Comparison of ENCODE assay signal across 11 mouse cellular contexts in the genomic region with DNA sequence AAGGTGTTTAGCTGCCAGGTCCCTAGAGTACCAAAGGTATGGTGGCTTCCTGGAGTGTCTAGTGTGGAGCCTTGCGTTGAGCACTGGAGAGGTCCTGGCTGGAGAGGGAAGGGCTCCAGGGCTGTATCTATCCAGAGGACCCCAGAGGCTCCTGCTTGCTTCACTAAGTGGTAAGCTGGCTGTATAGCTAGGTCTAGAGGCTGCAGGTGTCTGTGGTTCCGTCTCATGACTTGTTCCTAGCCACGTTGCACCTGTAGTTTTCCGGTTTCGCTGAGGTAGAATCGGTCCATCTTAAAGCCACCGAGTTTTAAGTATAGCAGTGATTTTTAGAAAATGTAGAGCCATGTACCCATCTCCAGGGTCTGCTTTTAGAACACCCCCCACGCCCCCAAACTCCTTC. TPM values are rescaled to one million over a fixed set of nuclear protein-coding genes. Genes with fewer than 3 reads are reported as not detected.
DNase-seq lines count a peak whose midpoint lies in the region; ATAC-seq and TF ChIP-seq lines count a peak whose summit lies in the region.
"Had no signal": no experiment of that assay in that cellular context is flagged by ENCODE, and none has a peak within 500 bp of the region (broad histone marks: within the 10 kb centered on the region; RNA-seq: fewer than 3 reads in every experiment).

No protein-coding gene starts in this region.

- no peaks in the 10 kb centered on the region for H3K36me3 ChIP-seq in heart, embryonic 16.5 days (ENCODE audit: control insufficient read depth, insufficient read depth)
- no peaks in the 10 kb centered on the region for H3K36me3 ChIP-seq in lung, embryonic 14.5 days (ENCODE audit: insufficient read depth)
- H3K36me3 ChIP-seq in intestine, embryonic 16.5 days (ENCODE audit: control insufficient read depth, insufficient read depth, low read length), result no peaks in the 10 kb centered on the region
- H3K36me3 ChIP-seq in neural tube, embryonic 14.5 days (ENCODE audit: control insufficient read depth, insufficient read depth, low read length), result no peaks in the 10 kb centered on the region
- H3K36me3 ChIP-seq: embryonic facial prominence, embryonic 12.5 days; midbrain, embryonic 15.5 days had no signal

- peak overlapping the region; percentile 50 for H3K4me2 ChIP-seq in heart, embryonic 16.5 days (ENCODE audit: low read depth, low read length)
- H3K4me2 ChIP-seq in lung, embryonic 14.5 days, result peak overlapping the region; percentile 29; the same call in 1 of the 2 replicates
- H3K4me2 ChIP-seq in intestine, embryonic 16.5 days (ENCODE audit: low read depth, low read length), result no peak overlapping the region
- H3K4me2 ChIP-seq in neural tube, embryonic 14.5 days (ENCODE audit: low read depth, low read length), result peak overlapping the region; percentile 82; the same call in 1 of the 2 replicates
- H3K4me2 ChIP-seq: embryonic facial prominence, embryonic 12.5 days; midbrain, embryonic 15.5 days had no signal

- H3K27me3 ChIP-seq in heart, embryonic 16.5 days (ENCODE audit: control insufficient read depth, insufficient read depth, low read length), result no peaks in the 10 kb centered on the region
- H3K27me3 ChIP-seq in lung, embryonic 14.5 days (ENCODE audit: insufficient read depth, low read length), result no peaks in the 10 kb centered on the region
- no peaks in the 10 kb centered on the region for H3K27me3 ChIP-seq in intestine, embryonic 16.5 days (replicated peaks; ENCODE audit: control insufficient read depth, insufficient read depth, low read length)
- H3K27me3 ChIP-seq in neural tube, embryonic 14.5 days (ENCODE audit: control insufficient read depth, insufficient read depth, low read length), result no peaks in the 10 kb centered on the region
- H3K27me3 ChIP-seq: embryonic facial prominence, embryonic 12.5 days; midbrain, embryonic 15.5 days had no signal

- H3K4me1 ChIP-seq in heart, embryonic 16.5 days (ENCODE audit: control insufficient read depth, insufficient read depth, low read length), result peaks cover 69% of the 10 kb centered on the region
- peaks cover 43% of the 10 kb centered on the region for H3K4me1 ChIP-seq in lung, embryonic 14.5 days (ENCODE audit: insufficient read depth)
- H3K4me1 ChIP-seq in lung, adult 2 months (ENCODE audit: control insufficient read depth, insufficient read depth, low read length), result peaks cover 41% of the 10 kb centered on the region
- H3K4me1 ChIP-seq in intestine, embryonic 16.5 days (ENCODE audit: control insufficient read depth, insufficient read depth, low read length), result peaks cover 54% of the 10 kb centered on the region
- peaks cover 55% of the 10 kb centered on the region for H3K4me1 ChIP-seq in neural tube, embryonic 14.5 days (ENCODE audit: control insufficient read depth, insufficient read depth, low read length)

- no peak for TF ChIP-seq CTCF in lung, embryonic 14.5 days (IDR thresholded peaks at IDR 0.05; ENCODE audit: low read depth)
- TF ChIP-seq CTCF in lung, adult 2 months (IDR thresholded peaks at IDR 0.05; ENCODE audit: insufficient read depth, low read length), result no peak

- TF ChIP-seq POLR2A in lung, adult 2 months (IDR thresholded peaks at IDR 0.05; ENCODE audit: borderline replicate concordance, extremely low read depth, low read depth, low read length), result no peak

- 83% methylated on average over 8 of the region's 8 CpGs for WGBS in heart, embryonic 16.5 days
- 83% methylated on average over 8 of the region's 8 CpGs for WGBS in lung, embryonic 14.5 days
- WGBS in lung, adult 2 months, result 72% methylated on average over 8 of the region's 8 CpGs
- 85% methylated on average over 8 of the region's 8 CpGs for WGBS in intestine, embryonic 16.5 days
- WGBS in neural tube, embryonic 14.5 days, result 90% methylated on average over 8 of the region's 8 CpGs

- peak overlapping the region; percentile 10; the same call in 1 of the 2 replicates for H3K27ac ChIP-seq in heart, embryonic 16.5 days (ENCODE audit: low read length)
- no peak overlapping the region for H3K27ac ChIP-seq in lung, embryonic 14.5 days (ENCODE audit: low read depth)
- no peak overlapping the region for H3K27ac ChIP-seq in intestine, embryonic 16.5 days (ENCODE audit: low read length)
- H3K27ac ChIP-seq in neural tube, embryonic 14.5 days (ENCODE audit: low read depth, low read length), result no peak overlapping the region
- H3K27ac ChIP-seq: embryonic facial prominence, embryonic 12.5 days; midbrain, embryonic 15.5 days had no signal

- H3K4me3 ChIP-seq in heart, embryonic 16.5 days (ENCODE audit: low read length), result peak overlapping the region; percentile 14; the same call in 1 of the 2 replicates
- no peak overlapping the region for H3K4me3 ChIP-seq in lung, embryonic 14.5 days (ENCODE audit: low read depth, low read length)
- no peak overlapping the region for H3K4me3 ChIP-seq in lung, adult 2 months (replicated peaks; ENCODE audit: extremely low read depth, low read depth, low read length)
- no peak overlapping the region for H3K4me3 ChIP-seq in intestine, embryonic 16.5 days (ENCODE audit: low read length)
- no peak overlapping the region for H3K4me3 ChIP-seq in neural tube, embryonic 14.5 days (ENCODE audit: low read depth, low read length)
- H3K4me3 ChIP-seq: embryonic facial prominence, embryonic 12.5 days; midbrain, embryonic 15.5 days had no signal

- no peak for DNase-seq in heart, adult 9 months (ENCODE audit: low spot score in 2 of 2)
- DNase-seq in lung, embryonic 14.5 days, result no peak
- no peak for DNase-seq in lung, adult 2 months
- no peak for DNase-seq in right cerebral cortex, adult 18-20 months
- DNase-seq: layer of hippocampus, postnatal 36 days; thymus, postnatal 14 days had no signal

- ATAC-seq in heart, embryonic 16.5 days (replicated peaks; ENCODE audit: extremely low read depth, insufficient read depth, low FRiP score), result no peak
- no peak for ATAC-seq in lung, embryonic 14.5 days (ENCODE audit: insufficient read depth)
- ATAC-seq in intestine, embryonic 16.5 days, result no peak
- ATAC-seq in neural tube, embryonic 14.5 days (ENCODE audit: low read depth), result no peak
- ATAC-seq: midbrain, embryonic 15.5 days had no signal

- no peaks in the 10 kb centered on the region for H3K9me3 ChIP-seq in heart, embryonic 16.5 days (replicated peaks; ENCODE audit: control insufficient read depth, low read length)
- no peaks in the 10 kb centered on the region for H3K9me3 ChIP-seq in lung, embryonic 14.5 days (ENCODE audit: low read depth, low read length)
- no peaks in the 10 kb centered on the region for H3K9me3 ChIP-seq in intestine, embryonic 16.5 days (ENCODE audit: control insufficient read depth, low read length)
- H3K9me3 ChIP-seq in neural tube, embryonic 14.5 days (ENCODE audit: control insufficient read depth, low read length), result no peaks in the 10 kb centered on the region
- H3K9me3 ChIP-seq: embryonic facial prominence, embryonic 12.5 days; midbrain, embryonic 15.5 days had no signal

- H3K9ac ChIP-seq in heart, embryonic 16.5 days (ENCODE audit: low read length), result peak overlapping the region; percentile 21; the same call in 1 of the 2 replicates
- H3K9ac ChIP-seq in lung, embryonic 14.5 days, result no peak overlapping the region
- H3K9ac ChIP-seq in intestine, embryonic 16.5 days (ENCODE audit: low read depth, low read length), result peak overlapping the region; percentile 20; the same call in 1 of the 2 replicates
- peak overlapping the region; percentile 25; the same call in 1 of the 2 replicates for H3K9ac ChIP-seq in neural tube, embryonic 14.5 days (replicated peaks; ENCODE audit: low read depth, low read length)
- H3K9ac ChIP-seq: embryonic facial prominence, embryonic 12.5 days; midbrain, embryonic 15.5 days had no signal

RNA-seq across cellular contexts. Expression of a gene that starts 24.6 kb away (rescaled TPM):
- not detected in 2 replicates for polyA plus RNA-seq in heart, embryonic 16.5 days (2015; fragmentation: Nextera tagmentation; extraction: Ambion mirVana)
- polyA plus RNA-seq in lung, embryonic 14.5 days (2014; fragmentation: Nextera tagmentation; extraction: Ambion mirVana), result not detected in 2 replicates
- polyA plus RNA-seq in lung, adult 2 months (2012; rRNA removed), result 0.02 TPM in 1 of 2 replicates, not detected in the other
- not detected in 2 replicates for polyA plus RNA-seq in intestine, embryonic 16.5 days (2015; fragmentation: Nextera tagmentation; extraction: Ambion mirVana)
- polyA plus RNA-seq in neural tube, embryonic 14.5 days (2014; fragmentation: Nextera tagmentation; extraction: Ambion mirVana), result not detected in 2 replicates
- polyA plus RNA-seq: embryonic facial prominence, embryonic 12.5 days; midbrain, embryonic 15.5 days had no signal

RNA-seq across cellular contexts. Expression of a gene that starts 44.3 kb away (rescaled TPM):
- polyA plus RNA-seq in heart, embryonic 16.5 days (2015; fragmentation: Nextera tagmentation; extraction: Ambion mirVana), result 36.5 and 37.4 TPM in 2 replicates
- polyA plus RNA-seq in lung, embryonic 14.5 days (2014; fragmentation: Nextera tagmentation; extraction: Ambion mirVana), result 11.7 and 13.8 TPM in 2 replicates
- polyA plus RNA-seq in lung, adult 2 months (2012; rRNA removed), result 42.9 and 44.5 TPM in 2 replicates
- 13.7 and 17.2 TPM in 2 replicates for polyA plus RNA-seq in intestine, embryonic 16.5 days (2015; fragmentation: Nextera tagmentation; extraction: Ambion mirVana)
- polyA plus RNA-seq in neural tube, embryonic 14.5 days (2014; fragmentation: Nextera tagmentation; extraction: Ambion mirVana), result 13.5 and 21.7 TPM in 2 replicates

RNA-seq across cellular contexts. Expression of a gene that starts 48.0 kb away (rescaled TPM):
- polyA plus RNA-seq in heart, embryonic 16.5 days (2015; fragmentation: Nextera tagmentation; extraction: Ambion mirVana), result 2.4 and 3.3 TPM in 2 replicates
- 7.7 TPM in 2 replicates for polyA plus RNA-seq in lung, embryonic 14.5 days (2014; fragmentation: Nextera tagmentation; extraction: Ambion mirVana)
- 7.4 and 9.5 TPM in 2 replicates for polyA plus RNA-seq in lung, adult 2 months (2012; rRNA removed)
- 1.9 and 2.0 TPM in 2 replicates for polyA plus RNA-seq in intestine, embryonic 16.5 days (2015; fragmentation: Nextera tagmentation; extraction: Ambion mirVana)
- 7.2 TPM in 2 replicates for polyA plus RNA-seq in neural tube, embryonic 14.5 days (2014; fragmentation: Nextera tagmentation; extraction: Ambion mirVana)
